Mouse (Mus musculus) midbrain, embryonic 10.5 days (tissue): ENCODE data around the gene Txndc17. TPM values are rescaled to one million over a fixed set of nuclear protein-coding genes. Genes with fewer than 3 reads are reported as not detected.
A peak's percentile ranks its signal among the peaks of the same experiment; 100 is the strongest.
"Not testable (repeated sequence)": the region's sequence is repeated elsewhere in the genome, so short reads cannot be mapped to it uniquely, and the experiment has no call there.

Source experiments
- DNase-seq: peaks from one replicate; pipeline ENCODE4 v3.0.0-alpha.2; 2017; ENCODE audit warnings: low spot score
- H3K27ac ChIP-seq: fragments of 300-500 bp; sonication (generic); replicated peaks from 2 replicates; pipeline ENCODE4 v1.5.1; 2016; ENCODE audit warnings: mild to moderate bottlenecking
- H3K27me3 ChIP-seq: fragments of 300-500 bp; sonication (generic); 2 replicates; pipeline ENCODE4 v1.6.1; 2016; ENCODE audit warnings: low read depth, mild to moderate bottlenecking; ENCODE audit not compliant: poor library complexity, severe bottlenecking
- H3K36me3 ChIP-seq: fragments of 300-500 bp; sonication (generic); 2 replicates; pipeline ENCODE4 v1.6.1; 2016; ENCODE audit warnings: mild to moderate bottlenecking, moderate library complexity
- H3K4me1 ChIP-seq: fragments of 300-500 bp; sonication (generic); 2 replicates; pipeline ENCODE4 v1.6.1; 2016
- H3K4me3 ChIP-seq: fragments of 300-500 bp; sonication (generic); 2 replicates; pipeline ENCODE4 v1.5.1; 2016; ENCODE audit warnings: mild to moderate bottlenecking, moderate library complexity
- H3K9me3 ChIP-seq: fragments of 300-500 bp; sonication (generic); replicated peaks from 2 replicates; pipeline ENCODE4 v1.6.1; 2016; ENCODE audit warnings: mild to moderate bottlenecking
- WGBS: fragments of 180-500 bp; shearing (Covaris S2); methylation state at CpG from one replicate; pipeline ENCODE4 v1.1.7; 2016; 5-methylcytosine and 5-hydroxymethylcytosine counted together
- polyA plus RNA-seq: library from polyadenylated mRNA; unstranded; fragments of >200 nt; fragmentation: Nextera tagmentation; extraction: Ambion mirVana; gene quantifications from 2 replicates; pipeline ENCODE4 v1.2.1, GENCODE M21; 2016

Gene Txndc17
- polyA plus RNA-seq = 166 and 185 TPM in 2 replicates

DNA sequence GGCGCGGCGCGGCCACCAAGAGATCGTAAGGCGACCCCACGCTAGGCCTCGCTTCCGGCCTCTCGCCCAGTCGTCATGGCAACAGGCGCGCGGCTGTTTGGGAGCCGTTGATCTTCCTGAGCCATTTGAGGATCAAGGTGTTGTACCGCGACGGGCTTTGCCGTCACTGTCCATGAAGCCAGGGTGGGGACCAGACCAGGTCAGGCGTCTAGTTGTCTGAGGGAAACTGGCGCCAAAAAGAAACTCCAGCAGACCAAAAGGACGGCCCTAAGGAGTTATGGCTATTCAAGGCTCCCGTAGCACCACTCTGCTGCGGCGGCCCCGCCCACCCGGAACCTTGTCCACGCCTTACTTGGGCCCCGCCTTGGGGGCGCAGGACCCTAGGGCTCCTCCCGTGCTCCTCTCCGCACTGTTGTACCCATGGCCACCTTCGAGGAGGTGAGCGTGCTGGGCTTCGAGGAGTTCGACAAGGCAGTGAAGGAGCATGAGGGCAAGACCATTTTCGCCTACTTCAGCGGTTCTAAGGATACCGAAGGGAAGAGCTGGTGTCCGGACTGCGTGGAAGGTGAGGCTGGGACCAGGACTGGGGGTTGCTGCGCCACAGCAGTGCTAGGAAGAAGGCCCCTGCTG, at the start of gene Txndc17, which contains the start of gene 4933427D14Rik:
Gene Txndc17 (plus strand): TSS at position 344 of the 630 bp plus-strand sequence.
Gene 4933427D14Rik (minus strand): TSS at position 256 of the 630 bp plus-strand sequence.
- Histone ChIP-seq H3K27ac (peak within 1 kb of the TSS; percentile 90), H3K4me3 (peak within 1 kb of the TSS; percentile 95), H3K36me3 (peaks cover 44% of the 10 kb centered on the region), H3K27me3 (no peaks in the 10 kb centered on the region), H3K4me1 (peaks cover 55% of the 10 kb centered on the region), H3K9me3 (no peaks in the 10 kb centered on the region)
- peak; percentile 88 for DNase-seq
- under 1% methylated on average over 42 of the region's 42 CpGs for WGBS

DNA sequence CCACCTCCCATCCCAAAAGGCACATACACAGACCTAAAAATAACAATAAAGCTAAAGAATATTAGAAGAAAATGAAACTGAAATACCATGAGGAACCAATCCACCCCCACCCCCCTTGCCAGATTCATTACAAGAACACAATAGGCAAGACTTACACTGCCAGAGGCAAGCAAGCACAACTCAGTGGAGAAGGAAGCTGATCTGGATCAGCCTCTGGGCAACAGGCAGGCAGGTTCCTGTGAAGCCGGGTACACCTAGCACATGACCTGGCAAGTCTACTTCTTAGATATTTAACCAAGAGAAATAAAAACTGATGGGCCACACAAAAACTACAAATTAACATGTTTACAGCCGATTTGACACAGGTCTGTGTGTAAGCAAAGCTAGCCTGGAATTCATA, 44.1 kb upstream of the Txndc17 start:
- no peak for DNase-seq
- Histone ChIP-seq H3K4me3 (no peak overlapping the region), H3K4me1 (no peaks in the 10 kb centered on the region), H3K27me3 (no peaks in the 10 kb centered on the region), H3K36me3 (peaks cover 92% of the 10 kb centered on the region), H3K27ac (no peak overlapping the region), H3K9me3 (no peaks in the 10 kb centered on the region)
- WGBS = 97% methylated on average over 2 of the region's 2 CpGs

DNA sequence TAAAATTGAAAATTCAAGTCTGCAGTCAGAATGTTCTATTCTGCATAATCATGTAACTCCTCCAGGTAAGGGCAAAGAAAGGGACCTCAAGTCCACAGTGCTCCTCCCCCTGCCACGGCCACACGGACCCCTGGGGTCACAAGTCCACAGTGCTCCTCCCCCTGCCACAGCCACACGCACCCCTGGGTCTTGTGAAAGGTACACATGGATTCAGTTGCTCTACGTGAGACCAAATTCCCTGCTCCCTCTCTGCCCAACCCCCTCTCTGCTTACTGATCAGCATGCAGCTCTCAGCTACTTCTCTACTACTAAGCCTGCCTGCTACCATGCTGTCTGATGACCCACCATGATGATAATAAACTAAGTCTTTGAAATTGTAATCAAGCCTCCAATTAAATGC, 37.5 kb upstream of the Txndc17 start:
- Histone ChIP-seq H3K9me3 (no peaks in the 10 kb centered on the region), H3K27me3 (no peaks in the 10 kb centered on the region), H3K4me1 (no peaks in the 10 kb centered on the region), H3K4me3 (no peak overlapping the region), H3K36me3 (peaks cover 91% of the 10 kb centered on the region), H3K27ac (no peak overlapping the region)
- 76% methylated on average over 4 of the region's 4 CpGs for WGBS
- DNase-seq = no peak

DNA sequence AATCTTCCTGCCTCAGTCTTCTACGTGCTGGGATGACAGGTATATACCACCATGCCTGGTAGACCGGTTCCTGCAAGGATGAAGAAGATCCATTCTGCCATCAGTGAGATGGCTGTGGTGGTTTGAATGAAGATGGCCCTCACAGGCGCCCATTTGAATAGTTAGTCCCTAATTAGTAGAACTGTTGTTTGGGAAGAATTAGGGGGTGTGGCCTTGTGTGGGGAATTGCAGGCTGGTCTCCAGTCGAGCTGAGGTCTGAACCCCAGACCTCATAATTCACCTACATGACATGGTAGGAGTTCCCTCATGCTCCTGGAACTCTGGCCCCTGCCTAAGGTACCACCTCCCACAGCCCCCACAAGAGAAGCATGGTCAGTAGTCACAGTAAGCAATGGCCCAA, 35.4 kb upstream of the Txndc17 start:
- not testable (repeated sequence) for DNase-seq, H3K9me3 ChIP-seq, H3K4me1 ChIP-seq, H3K27ac ChIP-seq, H3K4me3 ChIP-seq, H3K27me3 ChIP-seq
- 82% methylated on average over 4 of the region's 4 CpGs for WGBS
- H3K36me3 ChIP-seq = peaks cover 91% of the 10 kb centered on the region

DNA sequence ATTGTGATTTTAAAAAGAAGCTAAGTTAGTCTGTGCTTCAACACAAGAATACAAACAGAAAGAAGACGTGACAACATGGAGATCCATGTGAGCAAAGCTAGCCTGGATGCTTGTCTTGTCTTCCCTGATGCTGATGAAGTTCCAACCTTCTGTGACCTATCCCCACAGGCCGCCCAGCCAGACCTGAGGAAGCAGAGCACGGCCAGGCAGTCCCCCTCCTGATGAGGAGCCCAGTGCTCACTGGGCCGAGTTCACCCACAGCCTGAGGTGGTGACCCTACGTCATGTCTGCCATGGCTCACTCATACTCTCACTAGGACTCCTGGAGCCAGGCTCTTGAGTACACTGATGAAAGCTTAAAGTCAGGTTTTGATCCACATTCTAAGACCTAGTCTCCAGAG, 33.8 kb upstream of the Txndc17 start:
- Histone ChIP-seq H3K4me1 (peaks cover 16% of the 10 kb centered on the region), H3K4me3 (no peak overlapping the region), H3K27ac (no peak overlapping the region), H3K27me3 (no peaks in the 10 kb centered on the region), H3K36me3 (peaks cover 93% of the 10 kb centered on the region), H3K9me3 (no peaks in the 10 kb centered on the region)
- DNase-seq = no peak
- WGBS = 90% methylated on average over 5 of the region's 5 CpGs

DNA sequence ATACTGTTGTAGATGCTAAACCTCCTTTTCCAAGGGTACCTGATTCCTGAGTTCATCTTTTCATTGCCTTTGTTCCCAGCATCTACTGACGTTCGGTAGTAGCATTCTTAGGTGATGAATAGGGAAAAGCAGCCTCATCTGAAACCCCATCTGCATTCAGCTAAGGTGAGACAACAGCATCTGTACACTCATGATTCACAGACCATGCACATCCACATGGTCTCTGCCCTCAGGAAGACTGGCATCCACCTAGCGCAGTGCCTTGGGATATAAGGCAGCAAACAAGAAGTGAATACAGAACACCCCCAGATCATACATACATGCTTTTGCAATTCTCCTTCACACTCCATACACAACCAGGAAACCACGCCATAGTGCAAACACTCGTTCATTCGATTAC, 32.6 kb upstream of the Txndc17 start:
- no peak for DNase-seq
- H3K4me3 ChIP-seq = no peak overlapping the region
- H3K4me1 ChIP-seq = peaks cover 16% of the 10 kb centered on the region
- no peak overlapping the region for H3K27ac ChIP-seq
- no peaks in the 10 kb centered on the region for H3K27me3 ChIP-seq
- peaks cover 93% of the 10 kb centered on the region for H3K36me3 ChIP-seq
- WGBS = 95% methylated on average over 6 of the region's 6 CpGs
- H3K9me3 ChIP-seq = no peaks in the 10 kb centered on the region

DNA sequence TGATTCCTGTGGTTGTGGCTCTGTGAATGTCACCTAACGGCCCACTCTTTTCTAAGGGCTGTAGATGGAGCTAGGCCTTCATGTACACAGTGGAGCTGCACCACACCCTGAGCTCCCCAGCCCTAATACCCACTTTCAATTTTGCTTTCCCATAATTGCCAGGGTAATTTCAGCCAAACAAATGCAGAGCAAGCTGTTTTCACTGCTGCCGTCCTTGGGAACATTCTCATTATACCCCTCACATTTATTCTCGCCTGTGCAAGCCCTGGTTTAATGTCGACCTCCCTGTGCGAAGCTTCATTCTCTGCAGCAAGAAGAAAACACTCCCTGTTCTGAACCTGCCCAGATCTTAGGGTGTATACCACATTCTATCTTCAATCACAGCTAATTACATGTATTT, 31.4 kb upstream of the Txndc17 start:
- Histone ChIP-seq H3K4me1 (peaks cover 16% of the 10 kb centered on the region), H3K9me3 (no peaks in the 10 kb centered on the region), H3K27ac (no peak overlapping the region), H3K36me3 (peaks cover 91% of the 10 kb centered on the region), H3K4me3 (no peak overlapping the region), H3K27me3 (no peaks in the 10 kb centered on the region)
- DNase-seq = no peak
- WGBS = 81% methylated on average over 5 of the region's 5 CpGs

DNA sequence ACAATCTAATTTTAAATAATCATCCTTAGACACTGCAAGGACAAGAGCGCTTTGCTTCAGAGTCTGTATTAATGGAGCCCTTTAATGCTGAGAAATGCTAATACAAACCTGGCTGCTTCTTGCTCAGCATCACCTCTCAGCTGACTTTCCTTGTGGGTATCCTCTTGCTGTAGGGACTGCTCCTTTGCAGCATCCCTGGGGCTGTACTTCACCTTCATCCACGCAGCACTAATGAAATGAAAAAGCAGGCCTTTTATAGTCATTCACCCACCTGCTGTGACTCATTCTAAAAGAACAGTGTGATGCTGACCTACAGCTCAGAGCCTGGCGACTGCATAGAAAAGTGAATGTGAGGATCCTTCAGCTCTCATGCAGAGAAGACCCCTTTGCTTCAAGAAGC, 30.8 kb upstream of the Txndc17 start:
- Histone ChIP-seq H3K27ac (no peak overlapping the region), H3K4me1 (peaks cover 16% of the 10 kb centered on the region), H3K27me3 (no peaks in the 10 kb centered on the region), H3K4me3 (no peak overlapping the region), H3K36me3 (peaks cover 96% of the 10 kb centered on the region), H3K9me3 (no peaks in the 10 kb centered on the region)
- no peak for DNase-seq
- 31% methylated on average over 3 of the region's 3 CpGs for WGBS

DNA sequence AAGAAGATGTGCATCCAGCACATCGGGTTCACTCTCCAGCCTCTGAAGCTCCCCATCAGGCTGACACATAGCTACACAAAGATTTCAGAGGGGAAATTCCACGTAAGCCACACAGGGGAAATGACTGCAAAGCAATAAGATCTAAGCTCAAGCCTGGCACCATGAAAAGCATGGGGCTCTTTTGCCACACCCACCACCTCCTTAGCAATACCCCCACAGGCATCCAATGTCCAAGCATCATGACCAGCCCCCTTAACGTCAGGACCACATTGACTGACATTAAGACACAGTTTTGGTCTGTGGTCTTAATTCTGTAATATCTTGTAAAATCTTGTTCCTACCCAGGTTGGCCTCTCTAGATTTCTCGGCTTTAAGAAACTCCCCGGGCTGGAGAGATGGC, 26.8 kb upstream of the Txndc17 start:
- H3K36me3 ChIP-seq = peaks cover 81% of the 10 kb centered on the region
- no peak overlapping the region for H3K27ac ChIP-seq
- 94% methylated on average over 5 of the region's 5 CpGs for WGBS
- H3K27me3 ChIP-seq = no peaks in the 10 kb centered on the region
- peaks cover 16% of the 10 kb centered on the region for H3K4me1 ChIP-seq
- no peaks in the 10 kb centered on the region for H3K9me3 ChIP-seq
- no peak for DNase-seq
- no peak overlapping the region for H3K4me3 ChIP-seq

DNA sequence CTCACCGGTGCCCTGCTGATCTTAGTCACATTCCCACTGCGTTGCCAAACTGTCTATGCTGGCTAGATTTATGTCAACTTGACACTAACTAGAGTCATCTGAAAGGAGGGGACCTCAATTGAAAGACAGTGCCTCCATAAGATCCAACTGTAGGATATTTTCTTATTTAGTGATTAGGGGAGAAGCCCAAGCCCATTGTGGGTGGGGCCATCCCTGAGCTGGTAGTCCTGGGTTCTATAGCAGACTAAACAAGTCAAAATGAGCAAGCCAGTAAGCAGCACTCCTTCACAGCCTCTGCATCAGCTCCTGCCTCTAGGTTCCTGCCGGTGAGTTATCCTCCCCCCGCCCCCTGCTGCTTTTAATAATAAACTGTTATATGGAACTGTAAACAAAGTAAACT, 26.2 kb upstream of the Txndc17 start:
- no peak overlapping the region for H3K27ac ChIP-seq
- DNase-seq = no peak
- H3K4me3 ChIP-seq = no peak overlapping the region
- peaks cover 16% of the 10 kb centered on the region for H3K4me1 ChIP-seq
- H3K36me3 ChIP-seq = peaks cover 80% of the 10 kb centered on the region
- H3K27me3 ChIP-seq = no peaks in the 10 kb centered on the region
- no peaks in the 10 kb centered on the region for H3K9me3 ChIP-seq
- 89% methylated on average over 4 of the region's 4 CpGs for WGBS

DNA sequence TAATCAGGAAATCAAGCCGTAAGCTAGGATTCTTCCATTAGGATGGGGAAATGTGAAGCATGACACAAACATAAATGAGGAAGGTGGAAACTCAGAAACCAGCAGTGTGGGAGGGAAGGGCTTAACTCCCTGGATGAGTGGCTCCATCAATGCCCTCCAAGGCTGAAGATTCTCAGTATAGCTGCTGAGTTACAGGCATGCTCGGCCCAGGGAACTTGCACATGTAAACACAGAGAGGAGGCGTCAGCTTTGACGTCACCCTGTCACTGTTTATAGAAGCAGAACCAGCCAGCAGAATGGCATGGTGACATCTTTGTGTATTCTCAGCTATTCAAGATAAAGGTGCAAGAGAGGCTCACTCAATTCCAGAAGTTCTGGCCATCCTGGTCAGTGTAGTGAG, 23.1 kb upstream of the Txndc17 start:
- 89% methylated on average over 4 of the region's 4 CpGs for WGBS
- H3K27ac ChIP-seq = no peak overlapping the region
- no peaks in the 10 kb centered on the region for H3K4me1 ChIP-seq
- H3K9me3 ChIP-seq = no peaks in the 10 kb centered on the region
- H3K27me3 ChIP-seq = no peaks in the 10 kb centered on the region
- peaks cover 78% of the 10 kb centered on the region for H3K36me3 ChIP-seq
- no peak for DNase-seq
- H3K4me3 ChIP-seq = no peak overlapping the region

DNA sequence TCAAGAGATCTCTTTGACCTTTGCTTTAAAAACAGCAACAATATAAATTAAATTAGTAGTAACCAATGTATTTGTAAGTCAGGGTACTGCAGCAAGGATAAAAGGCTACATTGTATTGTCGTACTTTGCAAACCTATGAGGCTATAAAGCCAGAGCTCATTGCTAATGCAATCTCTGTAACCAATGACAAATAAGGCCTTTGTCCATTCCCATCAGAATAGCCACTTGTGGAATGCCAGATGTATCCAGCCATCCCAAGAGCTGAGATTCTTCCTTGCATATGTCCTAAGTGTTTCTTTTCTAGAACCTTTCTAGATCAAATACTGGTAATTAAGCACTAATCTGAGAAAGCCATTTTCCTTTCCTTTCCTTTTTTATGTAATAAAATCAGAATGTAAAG, 16.5 kb upstream of the Txndc17 start:
- Histone ChIP-seq H3K27me3 (no peaks in the 10 kb centered on the region), H3K36me3 (peaks cover 92% of the 10 kb centered on the region), H3K27ac (no peak overlapping the region), H3K4me1 (no peaks in the 10 kb centered on the region), H3K4me3 (no peak overlapping the region), H3K9me3 (no peaks in the 10 kb centered on the region)
- DNase-seq = no peak
- WGBS = 81% methylated on average over 1 of the region's 1 CpGs

DNA sequence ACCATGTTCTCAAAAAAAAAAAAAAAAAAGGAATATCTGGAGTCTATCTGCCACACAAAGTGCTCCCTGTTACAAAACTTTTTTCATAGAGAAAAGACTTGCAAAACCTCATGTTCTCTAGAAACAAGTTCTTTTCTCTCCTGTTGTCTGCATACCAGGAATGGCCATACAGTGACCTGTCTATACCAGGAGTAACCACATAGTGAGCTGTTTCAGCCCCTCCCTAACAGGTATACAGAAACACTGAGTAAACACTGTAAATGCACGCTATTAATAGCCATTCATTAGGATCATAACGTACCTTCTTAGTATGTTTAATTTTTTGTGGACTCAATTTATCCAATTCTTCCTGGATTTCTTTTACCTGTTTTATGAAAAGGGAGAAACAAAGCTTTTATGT, 13.1 kb upstream of the Txndc17 start:
- 97% methylated on average over 2 of the region's 2 CpGs for WGBS
- H3K27ac ChIP-seq = no peak overlapping the region
- H3K4me1 ChIP-seq = no peaks in the 10 kb centered on the region
- DNase-seq = no peak
- no peaks in the 10 kb centered on the region for H3K9me3 ChIP-seq
- no peak overlapping the region for H3K4me3 ChIP-seq
- no peaks in the 10 kb centered on the region for H3K27me3 ChIP-seq
- H3K36me3 ChIP-seq = peaks cover 92% of the 10 kb centered on the region

DNA sequence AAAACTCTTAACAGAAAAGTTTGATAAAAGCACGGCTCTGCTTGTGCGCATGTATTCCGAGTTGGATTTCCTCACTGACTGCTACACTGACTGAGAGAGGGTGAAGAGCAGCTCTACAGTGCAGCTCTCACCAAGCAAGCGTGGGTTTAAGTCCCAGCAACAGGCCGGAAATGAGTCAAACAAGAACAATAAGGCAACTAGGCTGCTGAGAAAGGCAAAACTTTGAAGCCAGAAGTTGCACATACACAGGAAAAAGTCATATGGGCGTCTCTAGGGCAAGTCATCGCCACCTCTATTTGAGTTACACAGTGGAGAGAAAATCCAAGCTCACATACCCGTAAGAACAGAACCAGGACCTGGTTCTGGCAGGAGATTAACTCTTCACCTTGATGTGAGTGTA, 10.8 kb upstream of the Txndc17 start:
- no peak overlapping the region for H3K4me3 ChIP-seq
- H3K27me3 ChIP-seq = no peaks in the 10 kb centered on the region
- H3K36me3 ChIP-seq = peaks cover 86% of the 10 kb centered on the region
- H3K27ac ChIP-seq = no peak overlapping the region
- H3K9me3 ChIP-seq = no peaks in the 10 kb centered on the region
- no peak for DNase-seq
- WGBS = 94% methylated on average over 8 of the region's 8 CpGs
- no peaks in the 10 kb centered on the region for H3K4me1 ChIP-seq
